Mouse (Mus musculus) heart, embryonic 16.5 days (tissue): ENCODE results near the gene 4930563M21Rik. TPM values are rescaled to one million over a fixed set of nuclear protein-coding genes. Genes with fewer than 3 reads are reported as not detected.
"Not testable (repeated sequence)": the region's sequence is repeated elsewhere in the genome, so short reads cannot be mapped to it uniquely, and the experiment has no call there.

Experiments used
- ATAC-seq: fragments of 200-750 bp; cut with Nextera tagmentation; replicated peaks from 2 replicates; pipeline ENCODE4 v1.8.0; 2017; ENCODE audit warnings: moderate number of reproducible peaks; ENCODE audit not compliant: insufficient read depth, low FRiP score; ENCODE audit errors: extremely low read depth
- H3K27ac ChIP-seq: fragments of 300-500 bp; sonication (generic); 2 replicates; pipeline ENCODE4 v1.5.1; 2014; ENCODE audit warnings: mild to moderate bottlenecking, low read length, control low read depth, moderate library complexity
- H3K27me3 ChIP-seq: fragments of 300-500 bp; sonication (generic); 2 replicates; pipeline ENCODE4 v1.6.1; 2014; ENCODE audit warnings: low read length, mixed read lengths; ENCODE audit not compliant: control insufficient read depth, insufficient read depth
- H3K36me3 ChIP-seq: fragments of 300-500 bp; sonication (generic); 2 replicates; pipeline ENCODE4 v1.6.1; 2014; ENCODE audit not compliant: control insufficient read depth, insufficient read depth
- H3K4me1 ChIP-seq: fragments of 300-500 bp; sonication (generic); 2 replicates; pipeline ENCODE4 v1.6.1; 2014; ENCODE audit warnings: low read length, mixed read lengths; ENCODE audit not compliant: control insufficient read depth, insufficient read depth
- H3K4me2 ChIP-seq: fragments of 300-500 bp; sonication (generic); 2 replicates; pipeline ENCODE4 v1.6.1; 2014; ENCODE audit warnings: low read depth, mild to moderate bottlenecking, control low read depth, low read length
- H3K4me3 ChIP-seq: fragments of 300-500 bp; sonication (generic); 2 replicates; pipeline ENCODE4 v1.5.1; 2014; ENCODE audit warnings: mild to moderate bottlenecking, control low read depth, low read length
- H3K9ac ChIP-seq: fragments of 300-500 bp; sonication (generic); 2 replicates; pipeline ENCODE4 v1.6.1; 2014; ENCODE audit warnings: low read length, control low read depth
- H3K9me3 ChIP-seq: fragments of 300-500 bp; sonication (generic); replicated peaks from 2 replicates; pipeline ENCODE4 v1.6.1; 2016; ENCODE audit warnings: low read length; ENCODE audit not compliant: control insufficient read depth
- WGBS: fragments of 180-500 bp; shearing (Covaris S2); extraction: QIAGEN DNeasy Blood & Tissue Kit; methylation state at CpG from one replicate; pipeline ENCODE4 v1.1.7; 2014; 5-methylcytosine and 5-hydroxymethylcytosine counted together
- polyA plus RNA-seq: library from polyadenylated mRNA; unstranded; fragments of >200 nt; fragmentation: Nextera tagmentation; extraction: Ambion mirVana; gene quantifications from 2 replicates; pipeline ENCODE4 v1.2.1, GENCODE M21; 2015

Gene 4930563M21Rik
- not detected in 2 replicates for polyA plus RNA-seq

DNA sequence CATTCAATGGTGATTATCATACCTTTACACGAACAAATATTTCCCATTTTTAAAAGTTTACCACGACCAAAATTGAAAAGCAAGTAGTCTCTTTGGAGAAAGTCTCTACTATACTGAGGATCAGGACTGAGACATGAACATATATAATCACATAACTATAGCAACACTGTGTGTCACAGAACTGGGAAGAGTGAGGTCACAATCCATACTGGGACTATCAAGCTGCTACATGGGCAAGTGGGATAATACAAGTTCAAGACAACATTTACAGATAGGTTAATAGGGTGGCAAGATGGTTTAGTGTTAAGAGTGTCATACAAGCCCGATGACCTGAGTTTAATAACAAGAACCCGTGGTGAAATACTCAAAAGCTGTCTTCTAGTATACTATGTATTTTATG is at the start of gene 4930563M21Rik:
Gene 4930563M21Rik (minus strand): TSS at position 101 of the 400 bp plus-strand sequence.
- H3K36me3 ChIP-seq, result no peaks in the 10 kb centered on the region
- 65% methylated on average over 4 of the region's 4 CpGs for WGBS
- no peaks in the 10 kb centered on the region for H3K27me3 ChIP-seq
- H3K4me2 ChIP-seq, result no peak within 1 kb of the TSS
- no peaks in the 10 kb centered on the region for H3K9me3 ChIP-seq
- no peaks in the 10 kb centered on the region for H3K4me1 ChIP-seq
- H3K27ac ChIP-seq, result no peak within 1 kb of the TSS
- H3K4me3 ChIP-seq, result no peak within 1 kb of the TSS
- no peak for ATAC-seq
- no peak within 1 kb of the TSS for H3K9ac ChIP-seq

DNA sequence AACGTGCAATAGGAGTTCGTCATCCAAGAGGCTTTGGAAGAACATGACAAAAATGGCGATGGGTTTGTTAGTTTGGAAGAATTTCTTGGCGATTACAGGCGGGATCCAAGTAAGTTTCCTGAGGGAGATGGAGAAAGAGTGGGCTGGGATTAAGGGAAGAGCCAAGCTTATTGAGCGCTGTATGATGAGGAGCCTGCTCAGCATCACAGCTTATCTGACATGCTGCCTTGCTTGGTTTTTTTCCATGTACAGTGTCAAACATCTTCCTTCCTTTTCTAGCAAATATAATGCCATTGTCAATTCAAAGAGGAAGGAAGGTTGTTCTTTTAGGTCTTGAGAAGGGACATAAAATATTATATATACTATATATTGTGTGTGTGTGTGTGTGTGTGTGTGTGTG is 45.8 kb upstream of the 4930563M21Rik start:
- WGBS, result 79% methylated on average over 6 of the region's 6 CpGs
- Histone ChIP-seq H3K9ac (no peak overlapping the region), H3K36me3 (peaks cover 47% of the 10 kb centered on the region), H3K27me3 (no peaks in the 10 kb centered on the region), H3K9me3 (no peaks in the 10 kb centered on the region), H3K4me1 (no peaks in the 10 kb centered on the region), H3K4me2 (no peak overlapping the region), H3K27ac (no peak overlapping the region), H3K4me3 (no peak overlapping the region)
- ATAC-seq, result no peak

DNA sequence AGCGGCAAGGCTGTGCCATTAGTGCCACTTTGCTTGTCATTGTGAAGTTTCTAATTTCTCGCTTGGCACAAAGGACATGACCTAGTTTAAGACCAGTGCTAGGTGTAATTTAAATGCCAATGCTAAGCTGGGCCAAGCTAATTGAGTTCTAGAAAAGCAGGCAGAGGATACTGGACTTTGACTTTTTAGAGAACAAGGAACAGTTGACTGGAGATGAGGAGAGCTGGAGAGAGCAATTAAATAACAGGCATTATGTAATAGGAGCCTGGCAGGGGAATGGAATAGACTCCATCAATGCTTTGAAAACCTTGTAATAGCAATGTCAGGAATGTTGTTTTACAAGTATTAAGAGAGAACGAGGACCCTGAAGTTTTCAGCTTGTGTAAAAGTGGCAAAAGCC is 43.4 kb upstream of the 4930563M21Rik start:
- Histone ChIP-seq H3K4me1 (no peaks in the 10 kb centered on the region), H3K9ac (no peak overlapping the region), H3K27ac (no peak overlapping the region), H3K36me3 (peaks cover 32% of the 10 kb centered on the region), H3K27me3 (no peaks in the 10 kb centered on the region), H3K4me3 (no peak overlapping the region), H3K9me3 (no peaks in the 10 kb centered on the region), H3K4me2 (no peak overlapping the region)
- ATAC-seq, result no peak
- 82% methylated on average over 3 of the region's 3 CpGs for WGBS

DNA sequence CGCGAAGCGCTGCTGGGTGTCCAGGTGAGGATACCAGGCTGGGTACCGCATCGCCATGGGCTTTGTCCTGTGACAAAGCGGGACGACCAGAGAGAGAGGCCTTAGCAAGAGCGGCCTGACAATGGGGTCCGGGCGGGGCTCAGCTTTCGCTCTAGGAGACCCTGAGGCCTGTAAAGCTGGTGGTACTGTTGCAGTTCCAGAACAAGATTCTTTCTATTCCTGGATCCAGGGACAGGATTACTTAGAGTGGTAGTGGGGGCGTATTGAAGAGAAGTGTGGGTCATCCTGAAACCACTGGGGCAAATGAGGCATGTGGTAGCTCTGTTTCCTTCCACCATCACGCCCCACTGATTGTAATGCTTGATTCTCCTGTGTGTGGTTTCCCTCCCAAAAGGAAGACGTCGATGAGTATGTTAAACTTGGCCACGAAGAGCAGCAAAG is 31.9 kb upstream of the 4930563M21Rik start:
- peak overlapping the region; percentile 91 for H3K4me3 ChIP-seq
- peak overlapping the region; percentile 68 for H3K4me2 ChIP-seq
- peak overlapping the region; percentile 98 for H3K9ac ChIP-seq
- peak; percentile 7; the same call in 1 of the 2 replicates for ATAC-seq
- H3K27me3 ChIP-seq, result no peaks in the 10 kb centered on the region
- under 1% methylated on average over 16 of the region's 16 CpGs for WGBS
- peak overlapping the region; percentile 96 for H3K27ac ChIP-seq
- no peaks in the 10 kb centered on the region for H3K9me3 ChIP-seq
- H3K4me1 ChIP-seq, result peaks cover 8% of the 10 kb centered on the region
- H3K36me3 ChIP-seq, result peaks cover 8% of the 10 kb centered on the region

DNA sequence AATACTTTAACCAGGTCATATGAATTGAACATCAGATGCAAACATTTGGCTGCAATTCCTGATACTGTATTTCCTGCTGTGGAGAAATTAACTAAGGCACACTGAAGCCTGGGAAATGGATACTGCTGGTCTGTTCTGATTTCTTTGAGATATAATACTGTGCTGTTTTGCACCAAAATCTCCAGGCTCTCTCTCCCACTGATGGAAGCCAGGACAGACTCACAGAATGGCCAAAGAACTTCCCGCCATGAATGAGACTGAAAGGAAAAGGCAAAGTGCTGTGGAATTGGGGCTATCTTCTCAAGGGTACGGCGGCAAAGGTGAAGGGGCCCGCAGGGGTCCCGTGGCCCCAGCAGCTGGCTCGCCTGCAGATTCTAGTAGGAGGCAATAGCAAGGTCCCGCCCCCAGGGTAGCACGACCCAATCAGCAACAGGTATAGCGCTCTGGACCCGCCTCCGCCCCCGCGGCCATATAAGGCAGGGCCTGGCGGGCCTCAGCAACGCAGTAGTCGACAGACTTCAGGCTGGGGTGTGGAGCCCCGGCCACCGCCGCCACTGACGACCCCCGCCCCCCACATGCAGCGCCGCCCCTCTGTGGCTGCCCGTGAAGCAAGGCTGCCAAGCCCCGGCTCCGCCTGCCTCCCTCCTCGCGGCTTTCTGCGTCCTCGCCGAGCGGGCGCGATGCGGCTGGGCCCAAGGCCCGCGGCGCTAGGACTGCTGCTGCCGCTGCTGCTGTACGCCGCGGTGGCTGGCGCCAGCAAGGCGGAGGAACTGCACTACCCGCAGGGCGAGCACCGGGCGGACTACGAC is 31.2 kb upstream of the 4930563M21Rik start, which contains the start of gene Rcn2:
Gene Rcn2 (plus strand): TSS at position 474 of the 809 bp plus-strand sequence.
- peak; percentile 100 for ATAC-seq
- Histone ChIP-seq H3K36me3 (peaks cover 8% of the 10 kb centered on the region), H3K27me3 (no peaks in the 10 kb centered on the region), H3K4me1 (peaks cover 8% of the 10 kb centered on the region), H3K27ac (peak within 1 kb of the TSS; percentile 96), H3K4me3 (peak within 1 kb of the TSS; percentile 91), H3K9ac (peak within 1 kb of the TSS; percentile 98), H3K4me2 (peak within 1 kb of the TSS; percentile 68), H3K9me3 (no peaks in the 10 kb centered on the region)
- under 1% methylated on average over 48 of the region's 49 CpGs for WGBS

DNA sequence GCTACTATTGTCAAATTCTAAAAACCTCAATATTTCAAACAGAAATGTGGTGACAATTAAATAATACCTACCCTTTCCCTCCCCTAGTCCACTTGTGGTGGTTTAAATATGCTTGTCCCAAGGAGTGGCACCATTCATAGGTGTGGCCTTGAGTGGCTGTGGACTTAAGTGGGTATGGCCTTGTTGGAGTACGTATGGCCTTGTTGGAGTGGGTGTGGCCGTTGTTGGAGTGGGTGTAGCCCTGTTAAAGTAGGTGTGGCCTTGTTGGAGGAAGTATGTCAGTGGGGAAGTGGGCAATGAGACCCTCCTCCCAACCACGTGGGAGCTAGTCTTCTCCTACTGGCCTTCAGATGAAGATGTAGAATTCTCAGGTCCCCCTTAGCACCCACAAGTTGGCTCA is 21.9 kb upstream of the 4930563M21Rik start:
- no peaks in the 10 kb centered on the region for H3K9me3 ChIP-seq
- H3K4me3 ChIP-seq, result no peak overlapping the region
- WGBS, result 71% methylated on average over 3 of the region's 3 CpGs
- H3K27me3 ChIP-seq, result no peaks in the 10 kb centered on the region
- H3K27ac ChIP-seq, result no peak overlapping the region
- no peaks in the 10 kb centered on the region for H3K36me3 ChIP-seq
- H3K4me1 ChIP-seq, result no peaks in the 10 kb centered on the region
- no peak overlapping the region for H3K4me2 ChIP-seq
- H3K9ac ChIP-seq, result no peak overlapping the region
- no peak for ATAC-seq

DNA sequence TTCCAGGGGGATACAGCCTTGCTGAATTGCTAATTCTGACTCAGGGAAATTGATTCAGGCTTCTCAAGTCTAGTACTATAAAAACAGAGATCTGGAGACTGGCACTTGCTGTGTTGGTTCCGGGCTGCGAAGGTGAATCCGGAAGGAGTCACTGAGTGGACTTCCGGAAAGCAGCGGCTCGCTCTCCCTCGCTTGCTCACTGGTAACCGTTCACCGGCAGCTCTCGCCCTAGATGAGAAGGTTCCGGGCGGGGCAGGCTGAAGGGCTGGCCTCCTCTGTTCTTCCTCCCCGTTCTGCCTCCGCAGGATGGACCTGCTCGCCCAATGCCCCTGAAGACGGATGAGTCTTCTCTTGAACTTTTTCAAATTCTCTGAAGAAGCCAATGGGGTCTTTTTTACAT is 16.9 kb upstream of the 4930563M21Rik start:
- 78% methylated on average over 16 of the region's 16 CpGs for WGBS
- H3K9ac ChIP-seq, result no peak overlapping the region
- no peak for ATAC-seq
- no peak overlapping the region for H3K4me3 ChIP-seq
- H3K27me3 ChIP-seq, result no peaks in the 10 kb centered on the region
- H3K27ac ChIP-seq, result no peak overlapping the region
- no peaks in the 10 kb centered on the region for H3K4me1 ChIP-seq
- H3K36me3 ChIP-seq, result no peaks in the 10 kb centered on the region
- no peak overlapping the region for H3K4me2 ChIP-seq
- no peaks in the 10 kb centered on the region for H3K9me3 ChIP-seq

DNA sequence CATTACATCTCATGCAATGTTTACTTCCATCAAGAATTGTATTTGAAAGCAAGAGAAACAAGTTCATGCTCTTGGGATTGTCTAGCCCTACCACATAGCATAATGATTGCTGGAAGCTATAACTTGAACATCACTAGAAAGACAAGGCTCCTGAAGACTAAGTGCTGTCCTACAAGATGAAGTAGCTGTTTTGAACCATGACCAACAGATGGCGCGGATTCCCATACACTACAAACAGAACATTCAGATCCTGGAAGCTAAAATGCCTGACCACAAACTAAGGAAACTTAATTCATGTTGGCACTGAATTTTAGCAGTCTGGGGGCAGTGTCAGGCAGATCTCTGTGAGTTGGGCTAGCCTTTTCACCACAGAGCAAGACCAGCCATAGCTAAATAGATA is 14.4 kb upstream of the 4930563M21Rik start:
- Histone ChIP-seq H3K9ac (no peak overlapping the region), H3K4me3 (no peak overlapping the region), H3K27me3 (no peaks in the 10 kb centered on the region), H3K36me3 (no peaks in the 10 kb centered on the region), H3K9me3 (no peaks in the 10 kb centered on the region), H3K27ac (no peak overlapping the region), H3K4me2 (no peak overlapping the region), H3K4me1 (no peaks in the 10 kb centered on the region)
- WGBS, result 38% methylated on average over 2 of the region's 2 CpGs
- no peak for ATAC-seq

DNA sequence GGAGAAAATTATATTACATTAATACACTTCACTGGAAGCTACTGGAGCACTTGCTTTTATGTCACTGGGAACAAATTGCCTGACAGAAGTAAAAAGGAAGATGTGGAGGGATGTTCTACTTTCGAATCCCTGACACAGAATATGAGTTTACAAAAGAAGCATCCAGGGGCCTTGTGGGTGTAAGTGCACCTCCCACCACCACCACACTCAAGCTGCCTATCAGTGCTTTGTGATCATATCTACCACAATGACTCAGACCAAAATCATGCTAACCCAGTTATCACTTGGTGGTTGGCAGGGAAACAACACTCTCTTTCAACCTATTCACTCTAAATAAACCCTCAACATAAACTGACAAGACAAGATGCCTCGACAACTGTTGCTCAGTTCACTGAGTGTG is 5.7 kb downstream of the 4930563M21Rik start:
- not testable (repeated sequence) for H3K9ac ChIP-seq, ATAC-seq
- no CpG with 5 or more reads among the region's 2 CpGs for WGBS

More for the DNA sequence above, 5.7 kb downstream of the 4930563M21Rik start:
- H3K27ac ChIP-seq, H3K4me2 ChIP-seq, H3K4me3 ChIP-seq, H3K36me3 ChIP-seq, H3K9me3 ChIP-seq, H3K27me3 ChIP-seq, H3K4me1 ChIP-seq: not testable (repeated sequence)
